Mouse (Mus musculus) ES-E14 (cell line): ENCODE measurements at regions not wholly inside any gene's neighbourhood (a gene's known extent, or its start where the extent isn't known, plus 50 kb on each side); places are given as distances from the start of the nearest gene placed in this dataset.

Experiments
- ZC3H11A ChIP-seq: IDR thresholded peaks from 2 replicates; pipeline ENCODE4 v1.6.1; 2012; ENCODE audit warnings: low read depth, mild to moderate bottlenecking, inconsistent platforms, low read length, borderline replicate concordance
- ZNF384 ChIP-seq: IDR thresholded peaks from 2 replicates; pipeline ENCODE4 v1.6.1; 2012; ENCODE audit warnings: low read depth, low read length, inconsistent platforms

DNA sequence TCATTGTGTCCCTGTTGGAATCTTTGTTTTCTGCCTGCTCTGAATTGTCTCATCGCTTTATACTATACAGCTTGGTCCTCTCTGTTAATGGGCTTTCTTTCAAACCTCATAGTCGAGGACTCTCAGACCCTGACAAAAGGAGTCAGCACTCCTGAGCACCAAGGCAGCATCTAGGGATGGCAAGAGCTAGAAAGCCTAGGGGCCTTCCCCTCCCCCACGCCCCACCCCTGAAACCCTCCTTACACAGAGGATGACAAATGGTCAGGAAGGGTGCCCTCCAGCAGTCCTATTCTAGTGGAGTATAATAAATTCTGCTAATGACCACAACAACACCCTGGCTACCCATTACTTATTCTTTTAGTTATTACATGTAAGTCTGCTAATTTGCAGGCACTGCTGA lies 74.4 kb downstream of the Tbx19 start:
- TF ChIP-seq ZC3H11A = no peak
- TF ChIP-seq ZNF384 = no peak
